Mouse (Mus musculus): ENCODE results near the gene Rab8b. TPM values are rescaled to one million over a fixed set of nuclear protein-coding genes. Genes with fewer than 3 reads are reported as not detected.
"Not testable (repeated sequence)": the region's sequence is repeated elsewhere in the genome, so short reads cannot be mapped to it uniquely, and the experiment has no call there.

Rab8b gene
- polyA plus RNA-seq, 1 experiment from 2014 or later = 25.0 TPM

DNA sequence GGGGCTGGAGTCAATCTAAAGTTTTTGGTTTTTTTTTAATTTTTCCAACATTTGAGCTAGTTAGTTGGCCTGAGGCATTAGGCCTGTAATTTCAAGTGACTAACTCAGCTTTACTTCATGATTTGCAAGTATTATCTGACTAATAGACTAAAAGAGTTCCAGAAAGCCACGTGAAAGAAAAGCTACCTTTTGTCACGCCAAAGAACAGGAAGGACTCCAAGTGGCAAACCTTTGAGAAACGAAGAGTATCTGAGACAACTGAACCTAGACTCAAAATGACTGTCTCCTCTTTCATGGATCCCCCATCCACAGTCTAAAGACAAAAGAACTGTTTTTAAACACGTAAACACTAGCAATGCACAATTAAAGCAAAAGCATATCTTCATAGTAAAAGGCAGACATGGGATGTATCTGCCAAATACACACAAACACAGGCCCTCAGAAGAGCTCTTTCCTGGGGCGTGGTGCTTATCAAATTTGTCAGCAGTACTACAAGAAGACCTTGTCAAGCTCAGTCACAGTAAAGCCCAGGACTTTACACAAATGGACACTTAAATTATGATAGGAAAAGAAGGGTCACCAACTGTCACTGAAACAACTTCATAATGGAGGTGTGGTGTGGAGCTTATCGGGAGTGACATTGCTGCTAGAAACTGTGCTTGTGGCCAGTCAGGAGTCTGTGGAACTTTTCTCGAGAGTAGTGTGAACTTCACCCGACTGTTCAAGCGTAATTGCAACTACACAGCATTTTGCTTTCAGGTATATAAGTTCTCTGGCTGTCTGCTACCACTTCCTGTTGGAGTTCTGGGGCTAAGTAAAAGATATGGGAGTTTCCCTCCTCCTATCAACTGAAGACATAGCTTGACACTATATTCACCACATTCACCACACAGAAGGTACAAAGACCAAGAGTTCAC, 3.4 kb downstream of the Rab8b start:
- Histone ChIP-seq H3K27ac (peak overlapping the region; percentile 33; the same call in 1 of the 2 replicates), H3K4me1 (peaks cover 26% of the 10 kb centered on the region), H3K4me3 (replicated peaks) (no peak overlapping the region), H3K27me3 (replicated peaks) (no peaks in the 10 kb centered on the region), H3K9me3 (no peaks in the 10 kb centered on the region), H3K9ac (no peak overlapping the region), H3K4me2 (peak overlapping the region; percentile 10), H3K36me3 (no peaks in the 10 kb centered on the region)
- ATAC-seq (ENCODE audit: insufficient read depth, low FRiP score, low read depth) = no peak
- 73% methylated on average over 9 of the region's 9 CpGs for WGBS

DNA sequence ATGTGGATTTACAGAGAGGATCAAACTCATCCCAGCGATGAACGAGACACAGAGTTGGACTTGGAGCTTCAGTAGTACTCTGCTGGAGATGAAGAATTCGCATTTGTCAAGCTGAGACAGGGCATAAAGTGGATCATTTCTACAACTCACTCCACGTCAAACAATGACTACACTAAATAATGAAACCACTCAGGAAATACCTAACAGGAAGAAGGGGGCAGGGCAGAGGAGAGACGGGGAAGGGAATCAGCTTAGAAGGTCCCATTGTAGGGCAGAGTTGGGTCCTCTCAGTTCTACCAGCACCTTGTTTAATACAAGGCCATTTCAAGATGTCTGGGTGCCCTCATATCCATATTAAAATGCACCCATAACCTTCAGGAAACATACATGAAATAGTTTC, 4.1 kb downstream of the Rab8b start:
- 59% methylated on average over 5 of the region's 5 CpGs for WGBS

DNA sequence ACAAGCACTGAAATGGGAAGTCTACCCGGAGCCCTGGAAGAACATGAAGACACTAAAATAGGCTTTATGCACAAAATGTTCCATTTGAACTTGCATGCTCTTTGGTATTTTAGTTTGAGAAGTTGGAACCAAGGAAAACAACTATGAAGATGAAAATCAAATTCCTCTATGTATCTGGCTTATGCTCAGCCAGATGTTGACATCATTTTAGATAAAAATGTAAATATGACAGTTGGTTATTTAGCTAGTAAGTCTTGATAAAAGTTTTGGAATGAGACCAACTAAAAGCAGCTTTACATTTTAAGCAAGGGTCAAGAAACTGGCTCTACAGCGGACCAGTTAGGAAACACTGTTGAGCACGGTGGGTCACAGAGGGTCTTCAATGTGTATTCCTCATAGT, 4.9 kb downstream of the Rab8b start:
- no peak for ATAC-seq (ENCODE audit: insufficient read depth, low FRiP score, low read depth)
- 65% methylated on average over 3 of the region's 3 CpGs for WGBS
- H3K9ac ChIP-seq = no peak overlapping the region

More for the DNA sequence above, 4.1 kb downstream of the Rab8b start:
- Histone ChIP-seq H3K36me3 (no peaks in the 10 kb centered on the region), H3K27me3 (replicated peaks) (no peaks in the 10 kb centered on the region), H3K9me3 (no peaks in the 10 kb centered on the region), H3K4me1 (peaks cover 23% of the 10 kb centered on the region), H3K4me2 (no peak overlapping the region), H3K9ac (no peak overlapping the region), H3K27ac (peak overlapping the region; percentile 68; the same call in 1 of the 2 replicates), H3K4me3 (replicated peaks) (no peak overlapping the region)
- no peak for ATAC-seq (ENCODE audit: insufficient read depth, low FRiP score, low read depth)

DNA sequence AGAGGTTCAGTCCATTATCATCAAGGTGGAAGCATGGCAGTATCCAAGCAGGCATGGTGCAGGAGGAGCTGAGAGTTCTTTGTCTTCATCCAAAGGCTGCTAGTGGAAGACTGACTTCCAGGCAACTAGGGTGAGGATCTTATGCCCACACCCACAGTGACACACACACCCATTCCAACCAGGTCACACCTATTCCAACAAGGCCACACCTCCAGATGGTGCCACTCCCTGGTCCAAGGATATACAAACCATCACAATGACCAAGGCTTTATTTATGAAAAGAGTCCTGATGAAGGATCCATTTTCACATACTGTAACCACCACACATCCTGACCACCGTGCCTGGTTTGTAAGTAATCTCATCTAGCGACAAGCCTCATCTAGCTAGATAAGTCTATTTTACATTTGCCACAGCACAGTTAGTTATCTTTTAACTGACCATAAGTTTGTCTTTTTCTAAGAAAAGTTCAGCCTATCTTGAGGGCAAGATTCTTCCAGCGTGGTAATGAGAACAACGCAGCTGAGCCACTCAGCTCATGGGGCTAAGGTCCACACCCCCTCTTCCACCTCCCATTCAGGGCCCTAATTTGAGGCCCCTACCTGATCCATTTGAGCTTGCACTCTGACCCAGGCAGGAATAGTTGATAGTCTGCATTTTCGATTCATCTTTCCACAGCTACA, 6.1 kb downstream of the Rab8b start:
- not testable (repeated sequence) for ATAC-seq (ENCODE audit: insufficient read depth, low FRiP score, low read depth); H3K9me3 ChIP-seq; H3K4me3 ChIP-seq (replicated peaks); H3K27me3 ChIP-seq (replicated peaks); H3K36me3 ChIP-seq; H3K4me2 ChIP-seq; H3K27ac ChIP-seq; H3K9ac ChIP-seq
- WGBS = 79% methylated on average over 5 of the region's 5 CpGs
- peaks cover 23% of the 10 kb centered on the region for H3K4me1 ChIP-seq

More for the DNA sequence above, 4.9 kb downstream of the Rab8b start:
- no peak overlapping the region for H3K4me2 ChIP-seq
- no peaks in the 10 kb centered on the region for H3K9me3 ChIP-seq
- H3K27me3 ChIP-seq (replicated peaks) = no peaks in the 10 kb centered on the region
- H3K4me3 ChIP-seq (replicated peaks) = no peak overlapping the region
- no peaks in the 10 kb centered on the region for H3K36me3 ChIP-seq
- H3K4me1 ChIP-seq = peaks cover 23% of the 10 kb centered on the region
- H3K27ac ChIP-seq = peak overlapping the region; percentile 68; the same call in 1 of the 2 replicates

DNA sequence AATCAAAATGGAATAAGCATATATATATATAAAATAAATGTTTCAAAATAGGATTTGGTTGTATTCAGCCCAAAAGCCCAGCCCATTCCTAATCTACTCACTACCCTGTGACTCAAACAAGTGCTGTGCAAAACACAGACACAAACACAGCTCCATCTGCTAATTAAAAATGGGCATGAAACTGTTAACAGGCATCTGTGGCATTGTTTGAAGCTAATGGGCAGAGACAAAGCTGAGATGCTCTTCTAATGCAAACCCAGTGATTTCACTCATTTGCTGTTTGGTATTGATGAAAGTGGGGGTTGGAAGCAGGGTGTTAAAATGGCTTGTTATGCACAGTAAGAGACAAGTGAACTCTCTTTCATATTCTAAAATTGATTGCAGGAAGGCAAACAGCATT, 7.2 kb downstream of the Rab8b start:
- no peak overlapping the region for H3K27ac ChIP-seq
- H3K4me2 ChIP-seq = no peak overlapping the region
- H3K27me3 ChIP-seq (replicated peaks) = no peaks in the 10 kb centered on the region
- H3K36me3 ChIP-seq = no peaks in the 10 kb centered on the region
- H3K4me3 ChIP-seq (replicated peaks) = no peak overlapping the region
- peaks cover 22% of the 10 kb centered on the region for H3K4me1 ChIP-seq
- ATAC-seq (ENCODE audit: insufficient read depth, low FRiP score, low read depth) = no peak
- H3K9me3 ChIP-seq = no peaks in the 10 kb centered on the region
- no peak overlapping the region for H3K9ac ChIP-seq

DNA sequence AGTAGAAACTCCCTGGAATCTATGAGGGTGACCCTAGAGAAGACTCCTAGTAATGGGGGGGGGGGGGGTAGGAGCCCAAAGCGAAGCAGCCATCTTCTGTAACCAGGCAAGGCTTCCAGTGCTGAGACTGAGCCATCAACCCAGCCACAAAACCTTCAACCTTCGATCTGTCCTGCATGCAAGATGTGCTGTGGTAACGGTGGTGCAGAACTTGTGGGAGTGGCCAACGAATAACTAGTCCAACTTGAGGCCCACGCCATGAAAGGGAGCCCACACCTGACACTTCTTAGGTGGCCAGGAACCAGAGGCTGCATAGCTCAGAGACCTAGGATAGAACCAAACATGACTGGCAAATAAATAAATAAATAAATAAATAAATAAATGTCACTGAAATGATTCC, 8.8 kb downstream of the Rab8b start:
- Histone ChIP-seq H3K27ac (no peak overlapping the region), H3K9ac (no peak overlapping the region), H3K4me1 (peaks cover 16% of the 10 kb centered on the region), H3K36me3 (no peaks in the 10 kb centered on the region), H3K4me2 (no peak overlapping the region), H3K27me3 (replicated peaks) (no peaks in the 10 kb centered on the region), H3K9me3 (no peaks in the 10 kb centered on the region), H3K4me3 (replicated peaks) (no peak overlapping the region)
- WGBS = 83% methylated on average over 5 of the region's 5 CpGs
- no peak for ATAC-seq (ENCODE audit: insufficient read depth, low FRiP score, low read depth)

DNA sequence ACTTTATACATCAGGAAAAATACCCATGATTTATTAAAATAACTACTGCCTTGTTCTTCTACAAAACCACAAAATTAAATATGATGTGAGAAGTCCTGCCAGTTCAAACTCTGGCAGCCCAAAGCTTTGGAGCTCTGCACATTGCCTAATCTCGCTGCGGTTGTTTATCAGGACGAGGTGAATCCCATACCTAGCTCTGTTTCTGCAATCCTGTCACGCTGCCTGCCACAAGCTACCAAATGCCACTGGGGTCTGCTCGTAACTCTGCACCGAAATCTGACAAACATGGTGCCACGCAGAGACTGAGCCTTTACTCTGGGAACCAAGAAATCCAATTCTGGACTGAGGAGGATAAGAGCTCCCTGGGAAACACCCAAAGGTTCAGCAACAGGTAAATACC, 9.6 kb downstream of the Rab8b start:
- 68% methylated on average over 7 of the region's 7 CpGs for WGBS
- Histone ChIP-seq H3K4me2 (no peak overlapping the region), H3K27me3 (replicated peaks) (no peaks in the 10 kb centered on the region), H3K4me3 (replicated peaks) (no peak overlapping the region), H3K9me3 (no peaks in the 10 kb centered on the region), H3K4me1 (peaks cover 10% of the 10 kb centered on the region), H3K36me3 (no peaks in the 10 kb centered on the region), H3K27ac (no peak overlapping the region), H3K9ac (no peak overlapping the region)
- no peak for ATAC-seq (ENCODE audit: insufficient read depth, low FRiP score, low read depth)

DNA sequence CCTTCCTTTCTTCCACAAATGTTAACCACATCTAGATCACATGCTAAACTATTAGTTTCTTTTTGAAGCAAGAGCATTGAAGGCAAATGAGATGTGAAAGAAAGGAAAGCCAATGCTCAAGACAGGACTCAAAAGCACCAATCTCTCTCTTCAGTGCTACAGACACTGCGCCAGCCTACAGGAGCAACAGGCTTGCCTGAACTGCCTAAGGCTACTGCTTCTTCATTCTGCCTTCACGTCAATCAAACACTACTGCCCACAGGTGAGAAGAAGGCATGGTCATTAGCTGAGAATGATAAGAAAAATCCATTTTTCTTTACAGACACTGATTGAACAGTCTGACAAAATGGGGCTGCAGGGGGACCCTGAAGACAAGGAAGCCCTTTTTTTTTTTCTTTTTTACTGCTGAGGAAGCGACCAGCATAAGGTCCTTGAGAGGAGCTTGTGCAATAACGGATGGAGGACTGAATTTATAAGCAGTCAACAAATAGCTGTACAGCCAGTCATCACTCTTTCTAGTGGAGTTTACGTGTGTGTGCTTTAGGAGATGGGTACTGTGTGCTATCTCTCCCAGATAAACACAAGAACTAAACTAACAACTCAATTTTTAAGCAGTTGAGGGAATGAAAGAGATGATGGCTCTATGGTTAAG, 11.6 kb downstream of the Rab8b start:
- Histone ChIP-seq H3K4me2 (no peak overlapping the region), H3K4me3 (replicated peaks) (no peak overlapping the region), H3K27me3 (replicated peaks) (no peaks in the 10 kb centered on the region), H3K4me1 (peaks cover 6% of the 10 kb centered on the region; the same call in 1 of the 2 replicates), H3K36me3 (no peaks in the 10 kb centered on the region), H3K9me3 (no peaks in the 10 kb centered on the region), H3K9ac (no peak overlapping the region), H3K27ac (no peak overlapping the region)
- 74% methylated on average over 5 of the region's 5 CpGs for WGBS
- no peak for ATAC-seq (ENCODE audit: insufficient read depth, low FRiP score, low read depth)

DNA sequence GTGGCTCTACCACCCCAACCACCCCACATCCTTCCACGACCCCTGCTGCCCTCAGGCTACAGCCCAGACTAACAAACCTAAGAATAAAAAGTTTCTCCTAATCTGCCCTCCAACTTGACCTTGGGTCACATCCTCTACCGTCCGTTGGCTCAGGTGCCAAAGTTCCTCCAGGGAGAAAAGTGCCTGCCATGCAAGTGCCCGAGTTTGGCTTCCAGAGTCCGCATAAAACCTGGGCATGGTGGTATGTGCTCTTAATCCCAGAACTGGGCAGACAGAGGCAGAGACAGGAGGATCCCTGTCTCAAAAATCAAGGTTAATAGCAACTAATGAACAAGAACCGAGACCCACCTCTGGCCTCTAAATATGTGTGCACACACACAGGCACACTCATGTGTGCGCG, 12.4 kb downstream of the Rab8b start:
- H3K9ac ChIP-seq = no peak overlapping the region
- H3K4me1 ChIP-seq = peaks cover 6% of the 10 kb centered on the region; the same call in 1 of the 2 replicates
- no peak overlapping the region for H3K4me3 ChIP-seq (replicated peaks)
- no peaks in the 10 kb centered on the region for H3K36me3 ChIP-seq
- no peaks in the 10 kb centered on the region for H3K27me3 ChIP-seq (replicated peaks)
- H3K4me2 ChIP-seq = no peak overlapping the region
- no peaks in the 10 kb centered on the region for H3K9me3 ChIP-seq
- 89% methylated on average over 8 of the region's 8 CpGs for WGBS
- no peak overlapping the region for H3K27ac ChIP-seq
- ATAC-seq (ENCODE audit: insufficient read depth, low FRiP score, low read depth) = no peak

DNA sequence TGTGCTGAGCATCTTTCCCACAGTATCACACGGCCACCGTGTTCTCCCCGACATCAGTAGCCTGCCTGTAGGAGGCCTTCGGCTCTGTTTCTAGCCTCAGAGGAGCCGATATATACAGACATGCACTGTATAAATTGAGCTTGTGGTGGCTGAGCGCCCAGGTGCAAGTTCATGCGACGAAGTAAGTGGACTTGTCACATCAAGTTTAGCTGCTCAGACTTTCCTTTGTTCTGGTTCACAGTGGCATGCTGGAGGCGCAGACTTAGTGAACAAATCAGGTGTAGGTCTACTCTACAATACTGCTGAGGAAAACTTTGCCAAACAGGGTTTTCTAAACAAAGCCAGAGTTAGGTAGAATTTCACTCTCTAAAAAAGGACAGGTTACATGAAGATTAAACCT, 13.5 kb downstream of the Rab8b start:
- H3K4me1 ChIP-seq = peaks cover 6% of the 10 kb centered on the region; the same call in 1 of the 2 replicates
- H3K27ac ChIP-seq = no peak overlapping the region
- no peak overlapping the region for H3K4me3 ChIP-seq (replicated peaks)
- no peaks in the 10 kb centered on the region for H3K9me3 ChIP-seq
- no peaks in the 10 kb centered on the region for H3K27me3 ChIP-seq (replicated peaks)
- no peak overlapping the region for H3K9ac ChIP-seq
- H3K36me3 ChIP-seq = no peaks in the 10 kb centered on the region
- no peak for ATAC-seq (ENCODE audit: insufficient read depth, low FRiP score, low read depth)
- WGBS = 62% methylated on average over 9 of the region's 9 CpGs
- H3K4me2 ChIP-seq = no peak overlapping the region

DNA sequence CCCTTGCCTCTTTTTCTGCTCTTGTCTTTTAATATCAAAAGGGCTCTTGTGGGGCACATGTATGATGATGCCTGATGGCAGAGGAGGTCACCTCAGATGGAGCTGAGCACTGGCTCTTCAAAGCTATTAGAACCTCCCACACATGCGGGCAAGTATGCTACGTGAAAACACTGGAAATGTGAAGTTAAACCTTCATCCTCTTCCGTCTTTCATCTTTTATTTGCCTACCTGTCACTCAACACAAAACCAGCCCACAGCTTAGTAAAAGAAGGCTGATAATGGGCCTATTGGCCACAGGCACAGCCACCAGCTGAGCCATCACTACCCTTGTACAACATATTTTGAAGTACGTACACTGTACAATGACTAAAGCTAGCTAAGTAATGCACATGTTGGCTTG, 20.0 kb downstream of the Rab8b start:
- H3K27me3 ChIP-seq (replicated peaks) = no peaks in the 10 kb centered on the region
- H3K36me3 ChIP-seq = no peaks in the 10 kb centered on the region
- no peak overlapping the region for H3K27ac ChIP-seq
- H3K4me3 ChIP-seq (replicated peaks) = no peak overlapping the region
- ATAC-seq (ENCODE audit: insufficient read depth, low FRiP score, low read depth) = no peak
- H3K4me1 ChIP-seq = no peaks in the 10 kb centered on the region
- 56% methylated on average over 4 of the region's 4 CpGs for WGBS
- H3K9ac ChIP-seq = no peak overlapping the region
- H3K4me2 ChIP-seq = no peak overlapping the region
- H3K9me3 ChIP-seq = no peaks in the 10 kb centered on the region

DNA sequence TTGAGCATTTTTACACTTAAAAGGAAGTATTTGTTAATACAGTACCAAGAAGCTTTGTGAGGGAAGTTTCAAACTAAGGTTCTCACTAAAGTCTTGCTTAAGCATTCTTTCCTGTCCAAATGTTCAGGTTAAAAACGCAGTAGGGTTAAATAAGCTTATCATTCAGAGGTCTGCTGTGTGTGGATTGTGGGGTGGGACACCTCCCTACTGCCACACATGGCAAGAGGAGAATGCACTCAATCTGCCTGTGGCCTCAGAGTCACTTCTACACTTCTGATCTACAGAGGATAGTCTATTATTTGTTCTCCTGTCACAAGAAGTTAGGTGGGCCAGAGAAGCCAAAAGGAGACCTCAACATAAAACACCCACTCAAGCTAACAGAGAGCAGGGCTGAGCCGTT, 20.4 kb downstream of the Rab8b start:
- 51% methylated on average over 2 of the region's 2 CpGs for WGBS
- Histone ChIP-seq H3K4me1 (no peaks in the 10 kb centered on the region), H3K9ac (no peak overlapping the region), H3K4me2 (no peak overlapping the region), H3K9me3 (no peaks in the 10 kb centered on the region), H3K4me3 (replicated peaks) (no peak overlapping the region), H3K27ac (no peak overlapping the region), H3K27me3 (replicated peaks) (no peaks in the 10 kb centered on the region), H3K36me3 (no peaks in the 10 kb centered on the region)
- no peak for ATAC-seq (ENCODE audit: insufficient read depth, low FRiP score, low read depth)

Data from stomach, embryonic 15.5 days (tissue).